Mouse (Mus musculus): Measurements from ENCODE around the gene Uqcc2. TPM values are rescaled to one million over a fixed set of nuclear protein-coding genes. Genes with fewer than 3 reads are reported as not detected.
A peak's percentile ranks its signal among the peaks of the same experiment; 100 is the strongest.

Uqcc2 gene
- polyA plus RNA-seq, 1 experiment from 2014 or later: 326 TPM

DNA sequence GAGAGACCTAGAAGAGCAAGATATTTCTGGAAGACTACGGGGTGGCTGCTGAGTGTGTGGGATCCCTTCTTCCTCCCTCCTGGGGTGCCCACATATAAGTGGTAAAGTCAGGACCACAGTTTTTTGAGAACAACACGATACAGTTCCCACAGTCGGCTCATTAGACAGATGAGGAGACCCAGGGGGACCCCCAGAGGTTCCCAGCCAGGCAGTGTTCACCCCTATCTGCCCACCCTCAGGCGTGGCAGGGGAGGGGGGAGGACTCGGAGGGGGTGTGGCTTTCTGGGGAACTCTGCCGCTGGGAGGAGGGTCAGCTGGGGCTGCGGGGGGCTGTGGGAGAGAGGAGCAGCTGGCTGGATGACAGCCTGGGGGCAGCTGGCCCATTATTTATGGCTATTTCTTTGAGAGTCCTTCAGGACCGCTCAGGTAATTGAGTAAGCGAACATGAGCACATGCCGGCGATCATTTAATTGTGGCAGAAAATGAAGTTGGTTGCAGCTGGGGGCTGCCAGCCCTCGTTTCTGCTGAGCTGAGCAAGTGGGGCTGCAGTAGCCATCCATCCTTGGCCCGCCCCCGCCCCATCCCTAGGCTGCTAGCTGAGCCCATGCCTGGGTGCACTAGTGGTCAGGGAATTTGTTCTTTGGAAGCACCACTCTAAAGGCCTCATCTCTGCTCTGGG is 41.6 kb upstream of the Uqcc2 start:
- Histone ChIP-seq H3K4me3 (ENCODE audit: low read depth, low read length) (no peak overlapping the region), H3K27me3 (ENCODE audit: control insufficient read depth, insufficient read depth, low read length) (no peaks in the 10 kb centered on the region), H3K9me3 (ENCODE audit: control insufficient read depth, low read length) (no peaks in the 10 kb centered on the region), H3K4me1 (replicated peaks; ENCODE audit: control insufficient read depth, insufficient read depth, low read length) (peaks cover 5% of the 10 kb centered on the region; the same call in 1 of the 2 replicates), H3K4me2 (replicated peaks; ENCODE audit: low read depth, low read length) (no peak overlapping the region), H3K9ac (ENCODE audit: low read depth, low read length) (no peak overlapping the region), H3K27ac (ENCODE audit: low read depth, low read length) (peak overlapping the region; percentile 51), H3K36me3 (ENCODE audit: control insufficient read depth, insufficient read depth, low read length) (no peaks in the 10 kb centered on the region)
- 31% methylated on average over 14 of the region's 14 CpGs for WGBS
- ATAC-seq (ENCODE audit: low FRiP score) (peak; percentile 89), DNase-seq (ENCODE audit: low spot score) (peak; percentile 66)

- H3K4me1 ChIP-seq (replicated peaks; ENCODE audit: control insufficient read depth, insufficient read depth, low read length): peaks cover 5% of the 10 kb centered on the region; the same call in 1 of the 2 replicates
- H3K9ac ChIP-seq (ENCODE audit: low read depth, low read length): no peak overlapping the region
- no peak for ATAC-seq (ENCODE audit: low FRiP score)
- no peak overlapping the region; the same call in 1 of the 2 replicates for H3K27ac ChIP-seq (ENCODE audit: low read depth, low read length)
- DNase-seq (ENCODE audit: low spot score): no peak
- 68% methylated on average over 3 of the region's 3 CpGs for WGBS
- no peak overlapping the region for H3K4me2 ChIP-seq (replicated peaks; ENCODE audit: low read depth, low read length)
- no peaks in the 10 kb centered on the region for H3K36me3 ChIP-seq (ENCODE audit: control insufficient read depth, insufficient read depth, low read length)
- no peak overlapping the region for H3K4me3 ChIP-seq (ENCODE audit: low read depth, low read length)
- no peaks in the 10 kb centered on the region for H3K27me3 ChIP-seq (ENCODE audit: control insufficient read depth, insufficient read depth, low read length)
- no peaks in the 10 kb centered on the region for H3K9me3 ChIP-seq (ENCODE audit: control insufficient read depth, low read length)
Measured at GRCm38 (mm10) chr17:27173715-27174114, 40.0 kb upstream of the Uqcc2 start.

GRCm38 (mm10) chr17:27172459-27172858 is 38.7 kb upstream of the Uqcc2 start:
- Histone ChIP-seq H3K9me3 (ENCODE audit: control insufficient read depth, low read length) (no peaks in the 10 kb centered on the region), H3K27me3 (ENCODE audit: control insufficient read depth, insufficient read depth, low read length) (no peaks in the 10 kb centered on the region), H3K27ac (ENCODE audit: low read depth, low read length) (no peak overlapping the region), H3K36me3 (ENCODE audit: control insufficient read depth, insufficient read depth, low read length) (no peaks in the 10 kb centered on the region), H3K4me2 (replicated peaks; ENCODE audit: low read depth, low read length) (no peak overlapping the region), H3K4me1 (replicated peaks; ENCODE audit: control insufficient read depth, insufficient read depth, low read length) (peaks cover 5% of the 10 kb centered on the region; the same call in 1 of the 2 replicates), H3K9ac (ENCODE audit: low read depth, low read length) (no peak overlapping the region), H3K4me3 (ENCODE audit: low read depth, low read length) (no peak overlapping the region)
- 86% methylated on average over 9 of the region's 9 CpGs for WGBS
- ATAC-seq (ENCODE audit: low FRiP score): no peak
- DNase-seq (ENCODE audit: low spot score): no peak

- no peaks in the 10 kb centered on the region for H3K36me3 ChIP-seq (ENCODE audit: control insufficient read depth, insufficient read depth, low read length)
- WGBS: 78% methylated on average over 5 of the region's 5 CpGs
- no peak overlapping the region for H3K9ac ChIP-seq (ENCODE audit: low read depth, low read length)
- H3K4me2 ChIP-seq (replicated peaks; ENCODE audit: low read depth, low read length): no peak overlapping the region
- no peak for DNase-seq (ENCODE audit: low spot score)
- H3K4me1 ChIP-seq (replicated peaks; ENCODE audit: control insufficient read depth, insufficient read depth, low read length): peaks cover 3% of the 10 kb centered on the region; the same call in 1 of the 2 replicates
- H3K4me3 ChIP-seq (ENCODE audit: low read depth, low read length): no peak overlapping the region
- no peaks in the 10 kb centered on the region for H3K27me3 ChIP-seq (ENCODE audit: control insufficient read depth, insufficient read depth, low read length)
- ATAC-seq (ENCODE audit: low FRiP score): no peak
- no peaks in the 10 kb centered on the region for H3K9me3 ChIP-seq (ENCODE audit: control insufficient read depth, low read length)
- H3K27ac ChIP-seq (ENCODE audit: low read depth, low read length): no peak overlapping the region
Measured at GRCm38 (mm10) chr17:27171121-27171520, 37.4 kb upstream of the Uqcc2 start.

DNA sequence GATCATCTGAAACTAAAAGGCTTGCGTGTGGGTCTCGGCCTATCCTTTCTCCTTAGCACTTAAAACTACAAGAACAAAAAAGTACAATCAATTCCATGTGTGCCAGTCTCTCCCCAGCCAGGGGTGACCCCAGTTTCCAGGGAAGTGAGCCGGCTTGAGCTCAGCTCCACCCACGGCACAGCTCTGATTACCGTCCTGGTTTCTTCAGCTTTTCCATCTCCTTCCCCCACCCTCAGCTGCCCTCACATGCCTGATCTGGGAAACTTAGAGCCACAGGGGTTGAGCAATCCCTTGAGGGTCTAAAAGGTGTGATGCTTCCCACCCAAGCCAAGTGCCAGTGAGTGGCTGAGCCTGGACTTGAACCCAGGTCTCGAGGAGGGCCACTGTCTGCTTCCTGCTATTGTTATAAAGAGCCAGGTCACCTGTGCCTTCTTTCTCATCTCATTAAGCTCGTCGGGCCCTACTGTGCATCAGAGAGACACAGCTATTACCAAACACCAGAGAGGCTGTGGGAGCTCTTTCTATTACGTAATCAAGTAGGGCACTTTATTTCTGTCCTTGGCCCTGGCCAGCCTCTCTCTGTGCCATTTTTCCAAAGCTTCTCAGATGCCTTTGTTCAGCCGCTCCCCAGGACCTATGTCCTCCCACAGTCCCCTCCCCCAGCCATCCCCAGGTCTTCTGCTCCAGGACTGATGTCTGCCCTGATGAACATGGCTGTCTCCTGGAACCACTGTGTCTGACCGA is 36.4 kb upstream of the Uqcc2 start:
- no peak overlapping the region for H3K4me3 ChIP-seq (ENCODE audit: low read depth, low read length)
- no peaks in the 10 kb centered on the region for H3K27me3 ChIP-seq (ENCODE audit: control insufficient read depth, insufficient read depth, low read length)
- no peaks in the 10 kb centered on the region for H3K36me3 ChIP-seq (ENCODE audit: control insufficient read depth, insufficient read depth, low read length)
- H3K9ac ChIP-seq (ENCODE audit: low read depth, low read length): no peak overlapping the region
- H3K4me2 ChIP-seq (replicated peaks; ENCODE audit: low read depth, low read length): no peak overlapping the region
- no peak overlapping the region for H3K27ac ChIP-seq (ENCODE audit: low read depth, low read length)
- WGBS: 66% methylated on average over 11 of the region's 11 CpGs
- no peaks in the 10 kb centered on the region for H3K4me1 ChIP-seq (replicated peaks; ENCODE audit: control insufficient read depth, insufficient read depth, low read length)
- DNase-seq (ENCODE audit: low spot score): no peak
- H3K9me3 ChIP-seq (ENCODE audit: control insufficient read depth, low read length): no peaks in the 10 kb centered on the region
- ATAC-seq (ENCODE audit: low FRiP score): no peak

GRCm38 (mm10) chr17:27168569-27168968 is 34.9 kb upstream of the Uqcc2 start:
- Histone ChIP-seq H3K9me3 (ENCODE audit: control insufficient read depth, low read length) (no peaks in the 10 kb centered on the region), H3K4me1 (replicated peaks; ENCODE audit: control insufficient read depth, insufficient read depth, low read length) (no peaks in the 10 kb centered on the region)
- ATAC-seq (ENCODE audit: low FRiP score): no peak

DNA sequence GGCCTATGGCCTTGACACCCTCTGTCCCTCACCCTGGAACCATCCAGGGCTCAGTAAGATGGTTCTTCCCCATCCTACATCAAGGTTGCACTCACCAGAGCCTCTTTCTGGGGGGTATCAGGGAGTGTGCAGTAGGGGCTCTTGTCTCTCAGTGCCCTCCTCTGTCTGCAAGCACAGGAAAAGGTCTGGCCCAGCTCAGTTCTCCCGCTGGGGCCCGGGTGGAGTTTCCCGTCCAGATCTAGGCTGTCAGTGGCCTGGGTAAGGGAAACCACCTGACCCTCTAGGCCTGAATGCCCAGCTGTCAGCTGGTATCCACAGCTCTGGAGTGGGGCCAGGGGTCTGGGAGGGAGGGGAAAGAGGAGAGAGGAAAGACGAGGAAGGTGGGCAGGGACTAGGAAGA is 33.8 kb upstream of the Uqcc2 start, which contains the start of gene Ip6k3:
TSS of gene Ip6k3 (minus strand) at position 251 of the 400 bp plus-strand sequence.
- H3K4me2 ChIP-seq (replicated peaks; ENCODE audit: low read depth, low read length): no peak within 1 kb of the TSS

More at GRCm38 (mm10) chr17:27168569-27168968, 34.9 kb upstream of the Uqcc2 start:
- H3K4me3 ChIP-seq (ENCODE audit: low read depth, low read length): no peak overlapping the region
- H3K27ac ChIP-seq (ENCODE audit: low read depth, low read length): no peak overlapping the region
- DNase-seq (ENCODE audit: low spot score): no peak
- no peaks in the 10 kb centered on the region for H3K36me3 ChIP-seq (ENCODE audit: control insufficient read depth, insufficient read depth, low read length)
- H3K9ac ChIP-seq (ENCODE audit: low read depth, low read length): no peak overlapping the region
- H3K27me3 ChIP-seq (ENCODE audit: control insufficient read depth, insufficient read depth, low read length): no peaks in the 10 kb centered on the region
- no peak overlapping the region for H3K4me2 ChIP-seq (replicated peaks; ENCODE audit: low read depth, low read length)
- 94% methylated on average over 4 of the region's 4 CpGs for WGBS

DNA sequence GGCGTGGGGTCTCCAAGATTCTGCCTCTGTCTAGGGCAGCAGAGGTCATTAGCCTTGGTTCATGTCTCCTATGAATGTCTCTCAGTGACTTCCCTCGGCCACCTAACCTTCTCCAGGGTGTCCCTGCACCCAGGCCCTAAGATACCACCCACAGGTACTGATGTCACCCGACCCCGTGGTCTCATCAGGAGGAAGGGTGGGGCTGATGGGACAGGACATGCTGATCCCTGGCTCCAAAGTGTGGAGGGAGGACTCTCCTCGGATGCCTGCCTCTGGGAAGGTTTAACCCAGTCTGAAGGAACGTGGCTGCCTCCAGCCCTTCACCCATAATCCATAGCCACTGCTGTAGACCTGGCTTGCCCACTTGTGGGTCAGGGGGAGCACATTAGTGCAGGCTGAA is 33.2 kb upstream of the Uqcc2 start:
- DNase-seq (ENCODE audit: low spot score) (no peak), ATAC-seq (ENCODE audit: low FRiP score) (no peak)
- H3K4me1 ChIP-seq (replicated peaks; ENCODE audit: control insufficient read depth, insufficient read depth, low read length): no peaks in the 10 kb centered on the region
- H3K4me2 ChIP-seq (replicated peaks; ENCODE audit: low read depth, low read length): no peak overlapping the region
- H3K27ac ChIP-seq (ENCODE audit: low read depth, low read length): no peak overlapping the region
- no peaks in the 10 kb centered on the region for H3K27me3 ChIP-seq (ENCODE audit: control insufficient read depth, insufficient read depth, low read length)
- H3K9me3 ChIP-seq (ENCODE audit: control insufficient read depth, low read length): no peaks in the 10 kb centered on the region
- no peak overlapping the region for H3K4me3 ChIP-seq (ENCODE audit: low read depth, low read length)
- no peak overlapping the region for H3K9ac ChIP-seq (ENCODE audit: low read depth, low read length)
- no peaks in the 10 kb centered on the region for H3K36me3 ChIP-seq (ENCODE audit: control insufficient read depth, insufficient read depth, low read length)
- WGBS: 72% methylated on average over 6 of the region's 6 CpGs

More for the DNA sequence above, 33.8 kb upstream of the Uqcc2 start, which contains the start of gene Ip6k3:
- Histone ChIP-seq H3K9me3 (ENCODE audit: control insufficient read depth, low read length) (no peaks in the 10 kb centered on the region), H3K4me1 (replicated peaks; ENCODE audit: control insufficient read depth, insufficient read depth, low read length) (no peaks in the 10 kb centered on the region), H3K27me3 (ENCODE audit: control insufficient read depth, insufficient read depth, low read length) (no peaks in the 10 kb centered on the region), H3K36me3 (ENCODE audit: control insufficient read depth, insufficient read depth, low read length) (no peaks in the 10 kb centered on the region), H3K4me3 (ENCODE audit: low read depth, low read length) (no peak within 1 kb of the TSS), H3K27ac (ENCODE audit: low read depth, low read length) (no peak within 1 kb of the TSS), H3K9ac (ENCODE audit: low read depth, low read length) (no peak within 1 kb of the TSS)
- WGBS: 65% methylated on average over 4 of the region's 4 CpGs
- no peak for ATAC-seq (ENCODE audit: low FRiP score)
- no peak for DNase-seq (ENCODE audit: low spot score)

All from hindbrain, embryonic 11.5 days (tissue).